Mouse (Mus musculus): ENCODE results near the gene Rprd1b.

The Rprd1b gene

DNA sequence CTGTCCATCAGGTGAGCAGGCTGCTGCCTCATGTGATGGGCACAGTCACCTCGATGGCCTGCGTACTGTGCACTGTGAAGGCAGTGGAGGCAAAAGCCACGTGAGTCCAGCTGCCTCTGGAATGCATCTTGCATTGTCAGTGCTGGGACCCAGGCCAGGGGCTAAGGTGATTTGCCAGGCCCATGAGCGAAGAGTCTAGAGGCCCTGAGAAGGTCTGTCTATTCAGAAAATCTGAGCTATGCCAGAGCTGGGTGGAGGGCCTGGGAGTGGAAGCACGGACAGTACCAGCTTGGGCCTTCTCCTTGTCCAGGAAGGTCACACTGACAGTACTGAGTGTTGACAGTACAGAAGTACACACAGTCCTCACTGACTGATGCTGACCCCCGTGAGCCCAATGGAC lies 94.5 kb downstream of the Rprd1b start:
- CTCF ChIA-PET: no interaction called here

DNA sequence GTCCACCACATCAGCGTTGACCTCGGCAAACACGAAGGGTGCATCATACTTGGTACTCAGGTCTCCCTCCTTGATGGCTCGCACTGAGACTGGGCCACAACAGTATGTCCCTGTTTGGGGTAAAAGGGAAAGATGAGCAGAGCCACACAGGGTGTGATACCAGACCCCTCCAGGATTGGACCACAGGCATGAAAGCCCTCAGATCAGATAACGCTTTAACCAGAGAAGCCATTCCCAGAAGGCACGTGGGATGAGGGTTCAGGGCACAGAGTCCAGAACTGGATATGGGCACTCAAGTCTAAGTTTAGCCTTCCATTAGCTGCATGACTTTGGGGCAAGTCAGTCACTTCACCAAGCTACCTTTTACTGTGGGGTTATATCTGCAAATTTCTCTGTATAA lies 98.9 kb downstream of the Rprd1b start:
- CTCF ChIA-PET: no interaction called here

DNA sequence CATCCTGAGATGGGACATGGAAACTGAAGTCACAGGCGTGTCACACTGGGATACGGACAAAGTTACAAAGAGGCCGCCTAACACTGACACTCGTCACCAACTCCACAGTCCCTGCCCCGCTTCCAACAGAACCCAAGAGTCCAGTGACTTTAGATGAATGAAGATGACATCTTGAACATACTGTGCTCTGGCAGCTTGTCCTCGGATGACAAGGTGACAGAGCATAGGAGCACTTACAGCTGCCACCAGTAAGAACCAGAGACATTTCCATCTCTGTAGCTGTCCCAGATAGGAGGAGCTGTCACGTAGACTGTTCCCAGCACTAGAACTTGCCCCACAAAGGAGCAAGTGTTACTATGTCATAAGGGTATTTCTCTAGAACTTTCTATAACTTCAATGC lies 99.6 kb downstream of the Rprd1b start:
- CTCF ChIA-PET: no interaction called here

DNA sequence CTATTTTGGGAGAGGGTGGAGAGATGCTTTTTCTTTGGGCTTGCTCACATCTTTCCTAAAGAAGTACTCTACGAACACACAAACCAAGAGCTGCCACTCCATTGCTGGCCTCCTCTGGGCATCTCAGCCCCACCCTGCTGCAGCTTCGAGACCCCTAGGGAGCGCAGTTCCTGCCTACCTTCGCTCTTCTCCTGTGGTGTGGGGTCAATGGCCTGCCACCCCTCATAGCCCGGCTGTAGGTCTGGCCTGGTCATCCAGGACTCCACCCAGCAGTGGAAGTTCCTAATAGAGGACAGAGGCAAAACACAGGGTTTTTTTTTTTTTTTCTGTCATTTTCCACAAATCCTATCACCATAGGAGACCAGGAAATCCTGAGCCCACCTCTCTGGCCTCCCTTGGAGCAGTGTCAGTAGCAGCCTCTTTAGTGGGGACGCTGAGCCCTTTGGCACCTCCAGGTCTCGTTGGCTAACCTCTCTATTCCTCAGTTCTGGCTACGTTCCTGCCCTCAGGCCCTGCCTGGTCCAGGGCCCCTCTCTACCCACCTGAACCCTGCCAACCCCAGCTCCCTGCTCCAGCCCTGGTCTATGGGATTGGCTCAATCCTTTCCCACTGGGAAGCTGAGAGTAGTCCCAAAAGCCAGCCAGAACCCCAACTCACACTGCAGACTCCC lies 100.3 kb downstream of the Rprd1b start:
- CTCF ChIA-PET: interaction anchor here (0.6 kb wide), 1 partner anchor 25 kb away, joined by 3 read pairs; no protein-coding TSS in a partner anchor

DNA sequence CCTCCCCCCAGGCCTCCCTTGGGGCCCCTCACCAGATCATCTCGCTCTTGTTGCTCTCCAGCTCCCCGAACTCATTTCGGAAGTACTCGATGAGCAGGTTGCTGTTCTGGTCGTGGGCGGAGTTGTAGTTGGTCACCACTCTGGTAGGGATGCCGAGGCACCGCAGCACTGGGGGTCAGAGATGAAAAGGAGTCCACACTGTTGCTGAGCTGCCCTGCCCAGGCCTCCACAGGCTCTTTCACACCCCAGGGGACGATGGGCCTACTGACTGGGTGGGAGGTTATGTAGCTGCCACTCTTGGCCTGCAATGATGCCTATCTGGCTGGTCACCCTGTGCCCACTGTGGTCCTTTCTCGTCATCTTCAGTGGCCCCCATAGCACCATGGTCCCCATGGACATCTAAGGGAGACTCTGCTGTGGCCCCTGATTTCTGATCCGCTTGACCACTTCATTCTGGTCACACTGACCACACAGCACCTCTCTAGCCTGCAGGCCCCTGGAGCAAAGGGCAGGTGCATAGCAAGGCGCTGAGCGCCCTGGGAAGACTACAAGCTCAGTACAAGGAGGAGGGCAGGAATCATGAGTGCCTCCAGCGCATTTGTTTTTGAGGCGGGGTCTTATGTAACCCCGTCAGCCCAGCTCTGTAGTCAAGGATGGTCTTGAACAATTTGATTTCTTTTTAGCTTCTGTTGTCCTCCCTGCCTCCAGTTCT lies 101.2 kb downstream of the Rprd1b start:
- CTCF ChIA-PET: interaction anchor here (0.6 kb wide), 1 partner anchor 24 kb away, joined by 3 read pairs; no protein-coding TSS in a partner anchor

DNA sequence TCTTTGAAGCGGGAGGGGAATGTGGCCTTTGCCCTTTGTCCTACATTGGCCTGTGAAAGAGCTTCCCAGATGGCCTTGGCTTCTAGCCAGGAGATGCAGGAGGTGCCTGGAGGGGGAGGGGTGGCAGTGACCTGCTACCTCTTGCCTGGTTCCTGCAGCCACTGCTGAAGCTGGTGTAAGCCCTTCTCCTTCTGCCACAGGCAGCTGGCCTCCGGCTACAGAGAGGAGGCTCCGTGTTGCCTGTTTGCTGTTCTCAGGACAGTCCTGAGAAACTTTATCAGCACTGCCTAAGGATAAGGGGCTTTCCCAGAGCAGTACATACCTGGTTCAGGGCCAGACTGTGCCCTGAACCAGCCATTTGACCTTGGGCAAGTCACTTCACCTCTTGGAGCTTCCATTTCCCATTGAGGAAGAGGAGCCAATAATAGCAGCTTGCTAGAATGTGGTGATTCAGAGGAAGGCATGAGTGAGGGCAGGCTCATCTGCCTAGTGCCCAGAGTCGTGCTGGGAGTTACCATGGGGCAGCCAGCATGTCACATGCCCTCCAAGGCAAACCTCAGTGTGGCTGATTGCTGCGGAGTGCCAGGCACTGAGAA lies 102.2 kb downstream of the Rprd1b start:
- CTCF ChIA-PET: no interaction called here

DNA sequence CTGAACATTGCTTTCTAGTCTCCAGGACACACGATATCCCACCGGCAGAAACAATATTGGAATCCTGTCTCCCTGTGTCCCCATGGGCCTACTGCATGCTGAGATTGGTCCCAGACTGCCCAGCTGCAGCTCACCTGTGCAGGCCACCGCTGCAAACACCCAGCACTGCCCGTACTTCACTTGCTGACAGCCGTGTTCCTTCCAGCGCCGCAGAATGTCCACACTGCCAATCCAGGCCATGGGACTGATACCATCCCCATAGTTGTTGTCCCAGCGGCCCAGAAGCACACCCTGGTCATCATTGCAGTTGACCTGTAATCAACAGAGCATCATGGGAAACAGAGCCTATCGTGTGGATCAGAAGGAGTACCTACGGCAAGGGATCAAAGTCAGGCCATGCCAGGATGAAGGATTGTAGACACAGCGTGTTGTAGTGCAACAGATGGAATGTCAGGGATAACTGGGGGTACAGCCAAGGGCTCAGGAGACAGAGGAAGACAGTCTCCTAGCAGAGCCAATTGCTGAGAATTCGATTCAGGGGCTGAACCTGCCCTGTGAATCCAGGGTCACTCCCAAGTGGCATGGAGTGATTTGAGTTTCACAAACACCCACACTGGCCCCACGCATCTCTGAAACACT lies 103.0 kb downstream of the Rprd1b start:
- CTCF ChIA-PET: no interaction called here

DNA sequence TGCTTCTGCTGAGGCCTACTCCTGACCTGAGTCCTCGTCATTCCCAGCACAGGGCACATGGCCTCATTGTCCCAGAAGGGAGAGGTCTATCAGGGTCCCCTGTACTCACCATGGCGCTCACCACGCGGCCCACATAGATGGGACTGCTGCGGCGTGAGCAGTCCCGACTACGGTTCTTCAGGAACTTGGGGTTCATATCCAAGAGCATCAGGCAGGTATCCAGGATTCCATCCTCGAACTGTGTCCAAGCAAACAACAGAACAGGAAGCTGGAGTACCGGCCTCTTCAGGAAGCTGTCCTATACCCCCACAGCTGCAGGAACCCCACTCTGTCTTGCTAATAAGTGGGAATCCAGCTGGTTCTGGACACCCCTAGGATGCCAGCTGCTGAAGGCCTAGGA lies 104.0 kb downstream of the Rprd1b start:
- CTCF ChIA-PET: no interaction called here

DNA sequence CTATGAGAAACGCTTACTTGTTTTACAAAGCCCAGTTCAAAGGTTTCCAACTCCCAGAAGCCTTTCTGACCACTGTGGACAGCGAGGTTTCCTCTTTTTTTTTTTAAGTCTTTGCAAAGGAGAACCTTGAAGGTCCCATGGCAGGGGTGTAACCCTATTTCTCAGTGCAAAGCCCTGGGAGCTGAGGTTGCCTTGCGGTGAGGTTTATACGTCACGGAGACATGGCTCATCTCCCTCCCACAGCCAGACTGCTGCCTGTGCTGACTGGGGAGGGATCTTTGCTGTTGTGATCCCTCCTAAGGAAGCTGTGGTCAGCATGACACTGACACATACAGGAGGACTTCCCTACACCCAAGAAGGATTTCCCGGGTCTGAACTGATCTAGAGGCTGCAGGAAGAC lies 104.8 kb downstream of the Rprd1b start:
- CTCF ChIA-PET: no interaction called here

DNA sequence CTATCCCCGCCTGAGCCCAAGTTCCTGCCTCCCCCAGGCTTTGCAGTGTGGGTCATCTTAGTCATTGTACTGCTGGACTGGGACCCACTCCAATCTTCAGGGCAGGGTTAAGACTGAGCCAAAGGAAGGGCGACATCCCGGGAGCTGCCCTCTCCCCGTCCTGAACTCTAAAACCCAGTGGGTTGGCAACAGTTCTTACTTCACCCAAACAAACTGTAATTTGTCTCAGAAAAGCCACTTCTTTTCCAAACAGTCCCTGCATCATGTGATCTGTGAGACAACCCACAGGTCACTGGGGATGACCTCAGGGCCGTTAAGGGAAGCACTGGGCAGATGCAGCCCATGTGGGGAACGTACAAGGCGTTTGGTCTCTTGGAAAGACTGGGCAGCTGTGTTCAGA lies 107.9 kb downstream of the Rprd1b start:
- CTCF ChIA-PET: interaction anchor here (0.6 kb wide), 1 partner anchor 23 kb away, joined by 3 read pairs; no protein-coding TSS in a partner anchor

DNA sequence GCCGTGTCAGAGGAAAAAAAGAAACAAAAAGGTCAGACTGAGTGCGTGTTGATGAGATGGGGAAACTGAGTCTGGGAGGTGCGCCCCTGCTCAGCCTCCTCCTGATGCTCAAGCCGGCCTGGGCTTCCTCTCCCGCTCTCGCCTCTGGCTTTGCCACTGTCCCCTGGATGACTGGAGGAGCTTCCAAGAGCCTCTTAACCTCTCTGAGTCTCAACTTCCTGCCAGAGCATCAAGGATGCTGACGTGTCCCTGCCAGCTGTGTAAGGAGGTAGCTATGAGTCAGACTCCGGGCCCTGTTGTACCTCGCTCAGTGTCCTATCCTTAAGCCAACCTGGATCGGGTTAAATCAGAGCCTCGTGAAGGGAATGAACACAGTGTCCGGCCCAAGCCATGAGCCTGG lies 109.5 kb downstream of the Rprd1b start:
- CTCF ChIA-PET: interaction anchor here (0.9 kb wide), 1 partner anchor 39 kb away, joined by 3 read pairs; no protein-coding TSS in a partner anchor

DNA sequence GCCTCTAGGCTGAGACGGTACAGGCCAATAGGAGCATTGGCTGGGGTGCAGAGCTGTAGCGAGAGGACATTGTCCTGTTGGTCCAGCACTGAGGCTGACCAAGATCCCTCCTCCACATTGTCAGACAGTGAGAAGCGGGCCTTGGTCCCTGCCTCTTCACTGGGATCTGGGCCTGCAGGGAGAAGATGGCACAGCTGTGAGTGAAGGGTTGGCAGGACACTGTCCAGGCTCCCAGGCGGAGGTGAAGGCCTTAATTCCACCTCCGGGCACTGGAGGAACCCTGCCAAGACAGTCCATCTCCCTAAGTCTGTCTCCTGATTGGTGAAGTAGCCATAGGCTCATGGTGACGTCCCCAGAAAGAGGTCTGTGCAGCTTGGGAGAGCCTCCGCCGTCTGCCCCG lies 110.5 kb downstream of the Rprd1b start:
- CTCF ChIA-PET: no interaction called here

DNA sequence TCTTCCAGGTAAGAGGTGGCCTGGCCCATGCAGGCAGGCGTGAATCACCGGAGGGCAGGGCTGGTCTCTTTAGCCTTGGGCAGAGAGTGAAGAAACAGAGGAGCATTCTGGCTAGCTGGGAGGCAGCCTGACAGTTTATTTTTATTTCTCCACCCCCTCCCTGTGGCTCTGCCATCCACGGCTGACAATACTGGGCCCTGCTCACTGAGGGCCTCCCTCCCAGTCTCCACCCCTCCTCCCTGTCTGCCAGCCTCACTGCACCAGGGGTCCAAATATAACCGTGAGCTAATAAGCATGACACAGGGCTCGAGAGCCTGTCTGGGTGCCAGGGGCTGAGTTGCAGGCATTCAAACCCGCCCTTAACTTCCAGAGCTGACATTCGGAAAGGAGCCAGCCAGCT lies 111.3 kb downstream of the Rprd1b start:
- CTCF ChIA-PET: no interaction called here

DNA sequence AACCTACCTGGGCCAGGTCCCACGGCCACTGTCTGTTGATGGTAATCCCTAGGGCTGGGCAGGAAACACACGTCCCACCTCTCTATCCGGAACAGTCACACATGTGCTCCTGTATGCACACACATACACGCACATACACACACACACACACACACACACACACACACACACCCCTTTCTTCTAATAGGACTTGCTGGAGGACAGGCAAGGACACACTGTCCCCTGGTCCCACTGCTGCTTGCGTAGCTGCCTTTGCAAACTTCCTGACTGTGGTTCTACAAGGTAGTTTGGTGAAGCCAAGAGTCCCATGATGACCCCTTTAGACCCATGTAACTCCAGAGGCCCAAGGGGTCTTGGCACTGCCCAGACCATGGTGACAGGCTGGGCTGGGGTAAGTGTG lies 112.4 kb downstream of the Rprd1b start:
- CTCF ChIA-PET: no interaction called here

DNA sequence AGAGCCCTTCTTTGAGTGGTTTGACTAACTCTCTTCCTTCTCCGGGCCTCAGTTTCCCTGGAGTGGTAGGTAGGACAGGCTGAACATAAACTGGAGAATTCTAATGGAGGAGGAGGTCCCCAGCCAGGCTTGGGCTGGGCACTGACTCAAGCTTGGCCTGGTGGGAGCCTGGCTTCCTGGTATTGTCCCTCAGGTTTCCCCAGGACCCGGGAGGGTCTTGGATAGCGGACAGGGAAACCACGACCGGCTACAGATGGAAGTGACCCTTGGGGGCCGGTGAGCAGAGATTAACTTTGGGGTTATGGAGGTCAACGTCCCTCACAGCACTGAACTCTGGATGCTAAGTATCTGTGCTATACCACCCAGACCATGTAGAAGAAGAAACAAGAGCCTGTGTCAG lies 113.0 kb downstream of the Rprd1b start:
- CTCF ChIA-PET: no interaction called here

DNA sequence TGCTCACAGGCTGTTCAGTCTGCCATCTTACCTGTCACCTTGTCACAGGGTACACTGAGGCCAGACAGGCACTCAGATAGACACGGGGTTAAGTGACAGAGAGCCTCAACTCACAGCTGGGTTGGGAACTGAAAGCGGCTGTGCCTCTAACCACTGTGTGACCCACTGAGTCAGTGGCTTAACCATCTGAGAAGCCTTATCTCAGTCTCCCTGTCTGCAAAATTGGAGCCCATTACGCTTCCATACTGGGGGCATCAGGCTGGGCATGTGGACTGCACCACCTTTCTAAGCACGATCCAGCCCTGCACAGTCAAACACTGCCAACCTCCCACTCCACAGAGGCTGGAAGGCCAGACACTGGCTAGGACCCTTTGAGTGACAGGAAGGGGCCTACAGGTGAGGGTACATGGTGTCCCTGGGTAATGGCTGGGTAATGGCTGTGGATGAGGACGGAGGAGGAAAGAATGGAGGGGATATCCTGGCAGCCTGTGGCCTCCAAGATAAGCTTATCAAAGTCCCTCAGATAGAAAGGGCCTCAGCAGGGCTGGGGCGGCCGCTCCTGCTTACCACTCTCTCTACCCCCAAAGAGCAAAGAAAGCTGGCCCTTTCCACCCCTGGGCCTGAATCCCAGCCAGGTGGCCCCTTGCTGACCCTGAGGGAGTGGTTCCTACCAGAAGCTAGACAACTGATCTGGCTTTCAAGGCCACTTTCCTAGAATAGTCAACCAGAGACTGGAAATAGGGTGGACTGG lies 113.6 kb downstream of the Rprd1b start:
- CTCF ChIA-PET: no interaction called here

DNA sequence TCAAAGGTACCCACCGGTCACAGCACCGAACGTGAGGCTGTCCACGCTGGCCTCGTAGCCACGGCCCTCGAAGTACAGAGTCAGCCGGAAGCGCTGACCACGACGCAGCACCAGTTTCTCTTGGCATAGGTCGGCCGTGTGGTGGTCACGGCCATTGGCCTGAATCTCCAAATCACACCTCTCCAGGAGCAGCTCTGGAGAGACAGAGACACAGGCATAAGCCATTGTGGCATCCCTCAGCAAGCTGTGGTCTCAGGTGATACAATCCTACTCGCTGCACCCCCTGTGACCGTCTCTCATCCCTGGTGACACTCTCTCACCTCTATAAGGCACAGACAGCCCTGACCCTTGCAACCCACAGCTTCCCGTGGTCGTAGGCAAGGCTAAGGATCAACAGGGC lies 114.7 kb downstream of the Rprd1b start:
- CTCF ChIA-PET: no interaction called here

DNA sequence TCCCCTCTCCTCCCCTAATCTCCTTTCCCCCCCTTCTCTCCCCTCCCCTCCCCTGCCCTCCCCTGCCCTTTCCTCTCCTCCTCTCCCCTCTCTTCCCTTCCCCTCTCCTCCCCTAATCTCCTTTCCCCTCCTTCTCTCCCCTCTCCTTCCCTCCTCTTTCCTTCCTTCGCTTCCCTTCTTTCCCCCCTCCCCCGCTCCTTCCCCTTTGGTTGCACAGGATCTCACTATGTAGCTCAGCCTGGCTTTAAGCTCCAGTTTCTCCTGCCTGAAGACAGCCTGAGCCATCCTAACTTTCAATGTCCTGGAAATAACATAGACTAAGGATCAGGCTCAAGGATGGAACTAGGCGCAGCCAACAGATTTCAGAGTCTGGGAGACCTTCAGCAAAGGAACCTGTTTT lies 115.5 kb downstream of the Rprd1b start:
- CTCF ChIA-PET: interaction anchor here (0.7 kb wide), 1 partner anchor 16 kb away, joined by 3 read pairs; no protein-coding TSS in a partner anchor

DNA sequence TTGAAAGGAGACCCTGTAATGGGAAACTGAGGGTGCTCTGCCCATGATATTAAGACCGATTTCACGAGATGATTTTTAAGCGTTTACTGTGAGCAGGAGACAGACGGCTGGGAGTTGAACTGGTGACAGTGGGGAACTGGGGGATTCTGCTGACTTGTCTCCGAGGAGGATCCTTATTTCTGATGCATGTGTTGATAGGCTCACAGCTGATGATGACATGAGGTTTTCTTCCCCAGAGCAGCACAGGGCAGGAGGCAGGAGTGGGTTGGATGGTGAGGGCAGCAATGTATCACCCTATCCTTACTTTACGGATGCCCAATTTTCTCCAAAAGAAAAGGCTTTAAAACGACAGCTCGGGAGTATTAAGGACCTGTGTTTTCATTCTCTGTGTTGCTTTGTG lies 116.0 kb downstream of the Rprd1b start:
- CTCF ChIA-PET: interaction anchor here (0.7 kb wide), 1 partner anchor 16 kb away, joined by 3 read pairs; no protein-coding TSS in a partner anchor

DNA sequence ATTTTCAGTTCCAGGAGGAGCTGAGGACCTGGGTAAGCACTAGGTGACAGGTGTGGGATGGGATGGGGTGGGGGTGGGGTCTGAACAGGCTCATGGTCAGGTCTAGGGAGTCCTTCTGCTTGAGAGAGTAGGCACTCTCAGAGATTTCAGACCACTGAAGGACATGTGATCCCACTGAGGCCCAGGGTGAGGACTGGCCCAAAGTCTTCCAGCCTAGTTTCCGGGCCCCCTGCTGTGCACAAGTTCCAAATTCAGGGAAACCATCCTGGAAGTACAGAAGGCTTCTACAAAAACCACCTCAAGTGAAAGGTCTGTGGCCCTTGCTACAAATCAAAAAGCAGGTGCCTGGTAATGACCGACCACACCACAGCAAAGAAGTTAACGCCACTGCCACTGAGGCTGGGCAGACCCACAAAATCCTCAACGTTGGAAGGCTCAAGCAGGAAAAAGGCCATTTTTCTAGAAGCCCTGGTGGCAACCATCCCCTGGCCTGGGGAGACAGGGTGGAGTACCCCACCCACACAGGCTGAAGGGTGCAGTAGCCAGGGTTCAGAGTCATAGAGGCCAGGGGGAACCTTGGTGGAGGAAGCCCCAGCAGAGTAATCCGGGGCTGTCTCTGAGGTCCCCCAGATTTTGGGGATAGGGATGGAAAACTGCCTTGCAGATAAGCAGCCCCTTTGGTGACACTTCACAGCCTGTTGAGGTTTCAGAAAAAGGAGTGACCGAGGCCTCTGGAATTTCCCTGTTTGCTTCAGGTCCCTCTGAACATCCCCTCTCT lies 116.6 kb downstream of the Rprd1b start:
- CTCF ChIA-PET: no interaction called here

DNA sequence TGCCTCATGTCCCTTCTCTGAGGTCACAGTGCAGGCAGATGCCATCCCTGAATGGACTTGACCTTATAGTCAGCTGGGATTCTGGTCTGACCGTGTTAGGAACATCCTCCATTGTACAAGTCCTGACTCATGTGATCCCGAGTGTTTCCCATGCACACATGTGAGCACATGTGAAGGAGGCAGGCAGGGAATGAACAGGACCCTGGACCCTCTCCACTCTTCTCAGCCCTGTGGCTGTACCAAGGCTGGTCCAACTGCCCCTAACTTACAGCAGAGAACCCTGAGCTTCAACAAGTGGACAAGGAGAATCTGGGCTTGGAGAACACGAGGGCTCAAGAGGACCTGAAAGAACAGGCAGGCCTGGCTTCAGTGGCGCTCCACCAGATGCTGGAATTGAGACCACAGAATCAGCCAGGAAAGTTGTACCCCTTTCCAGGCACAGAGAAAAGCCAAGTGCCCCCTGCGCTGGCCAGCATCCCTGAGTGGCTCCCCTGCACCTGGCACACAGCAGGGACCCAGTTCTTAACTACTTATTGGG lies 117.3 kb downstream of the Rprd1b start:
- CTCF ChIA-PET: no interaction called here
